Mouse (Mus musculus) stomach, embryonic 14.5 days (tissue): ENCODE measurements at regions not wholly inside any gene's neighbourhood (a gene's known extent, or its start where the extent isn't known, plus 50 kb on each side); places are given as distances from the start of the nearest gene placed in this dataset.

ENCODE experiments used
- ATAC-seq: fragments of 200-750 bp; cut with Nextera tagmentation; 2 replicates; pipeline ENCODE4 v1.8.0; 2017; ENCODE audit warnings: low read depth, moderate TSS enrichment; ENCODE audit not compliant: insufficient number of reproducible peaks, insufficient read depth, low FRiP score
- H3K27ac ChIP-seq: fragments of 300-500 bp; sonication (generic); 2 replicates; pipeline ENCODE4 v1.5.1; 2014; ENCODE audit warnings: mild to moderate bottlenecking, low read length, moderate library complexity, mixed read lengths
- H3K27me3 ChIP-seq: fragments of 300-500 bp; sonication (generic); 2 replicates; pipeline ENCODE4 v1.6.1; 2014; ENCODE audit warnings: low read length, control low read depth, mixed read lengths; ENCODE audit not compliant: control insufficient read depth, insufficient read depth
- H3K36me3 ChIP-seq: fragments of 300-500 bp; sonication (generic); 2 replicates; pipeline ENCODE4 v1.6.1; 2014; ENCODE audit warnings: mild to moderate bottlenecking, control low read depth, low read length, moderate library complexity, mixed read lengths; ENCODE audit not compliant: control insufficient read depth, insufficient read depth
- H3K4me1 ChIP-seq: fragments of 300-500 bp; sonication (generic); 2 replicates; pipeline ENCODE4 v1.6.1; 2014; ENCODE audit warnings: low read length, control low read depth, mixed read lengths; ENCODE audit not compliant: control insufficient read depth, insufficient read depth
- H3K4me2 ChIP-seq: fragments of 300-500 bp; sonication (generic); replicated peaks from 2 replicates; pipeline ENCODE4 v1.6.1; 2014; ENCODE audit warnings: low read depth, low read length, control low read depth
- H3K4me3 ChIP-seq: fragments of 300-500 bp; sonication (generic); 2 replicates; pipeline ENCODE4 v1.5.1; 2014; ENCODE audit warnings: low read depth, low read length, control low read depth
- H3K9ac ChIP-seq: fragments of 300-500 bp; sonication (generic); replicated peaks from 2 replicates; pipeline ENCODE4 v1.6.1; 2014; ENCODE audit warnings: low read depth, mild to moderate bottlenecking, control low read depth, low read length, moderate library complexity, mixed read lengths
- H3K9me3 ChIP-seq: fragments of 300-500 bp; sonication (generic); 2 replicates; pipeline ENCODE4 v1.6.1; 2016; ENCODE audit warnings: low read depth, low read length, control low read depth; ENCODE audit not compliant: control insufficient read depth
- WGBS: fragments of 180-500 bp; shearing (Covaris S2); extraction: QIAGEN DNeasy Blood & Tissue Kit; methylation state at CpG from one replicate; pipeline ENCODE4 v1.1.7; 2014; 5-methylcytosine and 5-hydroxymethylcytosine counted together

DNA sequence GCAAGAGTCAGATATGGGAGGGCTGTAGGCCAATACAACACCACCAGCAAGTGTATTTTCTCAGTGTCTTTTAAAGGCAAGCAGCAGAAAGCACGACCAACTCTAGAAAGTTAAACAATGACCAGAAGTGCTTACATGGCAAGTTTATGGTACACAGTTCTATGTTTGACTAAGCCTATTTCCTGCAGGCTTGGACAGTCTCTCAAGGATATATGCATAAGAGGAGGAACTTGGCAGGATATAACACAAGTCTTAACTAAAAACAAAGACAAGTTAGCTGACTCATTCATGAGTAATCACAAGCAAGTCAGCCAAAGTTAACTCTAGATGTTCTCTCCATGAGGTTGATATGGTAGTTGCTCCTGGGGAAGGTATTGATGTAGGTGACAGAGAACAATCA lies 201.3 kb downstream of the Mbip start:
- ATAC-seq, result no peak
- Histone ChIP-seq H3K9me3 (no peaks in the 10 kb centered on the region), H3K36me3 (no peaks in the 10 kb centered on the region), H3K4me2 (no peak overlapping the region), H3K27ac (no peak overlapping the region), H3K27me3 (no peaks in the 10 kb centered on the region), H3K4me1 (no peaks in the 10 kb centered on the region), H3K4me3 (no peak overlapping the region), H3K9ac (no peak overlapping the region)
- WGBS, result 32% methylated on average over 1 of the region's 1 CpGs

GRCm38 (mm10) chr12:56143789-56144188 lies 201.9 kb downstream of the Mbip start:
- WGBS, result 87% methylated on average over 2 of the region's 2 CpGs
- Histone ChIP-seq H3K36me3 (no peaks in the 10 kb centered on the region), H3K4me3 (no peak overlapping the region), H3K4me1 (no peaks in the 10 kb centered on the region), H3K9me3 (no peaks in the 10 kb centered on the region), H3K4me2 (no peak overlapping the region), H3K27ac (no peak overlapping the region), H3K27me3 (no peaks in the 10 kb centered on the region), H3K9ac (no peak overlapping the region)
- ATAC-seq, result no peak

- Histone ChIP-seq H3K36me3 (no peaks in the 10 kb centered on the region), H3K4me3 (no peak overlapping the region), H3K9ac (no peak overlapping the region), H3K9me3 (no peaks in the 10 kb centered on the region), H3K27me3 (no peaks in the 10 kb centered on the region), H3K4me2 (no peak overlapping the region), H3K27ac (no peak overlapping the region), H3K4me1 (no peaks in the 10 kb centered on the region)
- ATAC-seq, result no peak
- 89% methylated on average over 4 of the region's 4 CpGs for WGBS
Measured at GRCm38 (mm10) chr12:56114446-56114845, 231.2 kb downstream of the Mbip start.

DNA sequence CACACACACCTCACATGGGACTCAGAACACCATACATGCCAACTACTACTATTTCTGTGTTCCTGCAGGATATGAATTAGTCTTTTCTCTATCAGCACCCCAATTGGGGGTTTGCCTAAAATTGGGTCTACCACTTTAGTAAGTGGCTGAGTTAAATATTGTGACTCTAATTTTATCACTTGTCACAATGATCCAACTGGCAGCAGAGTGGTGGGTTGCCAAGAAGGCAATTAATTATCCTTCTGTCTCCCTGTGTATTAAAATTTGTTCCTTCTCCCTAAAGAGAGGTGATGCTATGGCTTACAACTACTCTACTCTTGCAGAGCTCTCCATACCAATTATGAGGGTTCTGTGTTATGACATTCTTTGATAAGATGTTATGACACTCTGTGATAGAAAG lies 245.3 kb downstream of the Brms1l start:
- Histone ChIP-seq H3K36me3 (no peaks in the 10 kb centered on the region), H3K9ac (no peak overlapping the region), H3K27ac (no peak overlapping the region), H3K4me2 (no peak overlapping the region), H3K27me3 (no peaks in the 10 kb centered on the region), H3K9me3 (no peaks in the 10 kb centered on the region), H3K4me3 (no peak overlapping the region), H3K4me1 (no peaks in the 10 kb centered on the region)
- ATAC-seq, result no peak

- 79% methylated on average over 7 of the region's 7 CpGs for WGBS
- Histone ChIP-seq H3K4me3 (no peak overlapping the region), H3K9me3 (no peaks in the 10 kb centered on the region), H3K36me3 (no peaks in the 10 kb centered on the region), H3K4me1 (no peaks in the 10 kb centered on the region), H3K27ac (no peak overlapping the region), H3K4me2 (no peak overlapping the region), H3K27me3 (no peaks in the 10 kb centered on the region), H3K9ac (no peak overlapping the region)
- no peak for ATAC-seq
Measured at GRCm38 (mm10) chr12:56064183-56064582, 228.1 kb downstream of the Brms1l start.

DNA sequence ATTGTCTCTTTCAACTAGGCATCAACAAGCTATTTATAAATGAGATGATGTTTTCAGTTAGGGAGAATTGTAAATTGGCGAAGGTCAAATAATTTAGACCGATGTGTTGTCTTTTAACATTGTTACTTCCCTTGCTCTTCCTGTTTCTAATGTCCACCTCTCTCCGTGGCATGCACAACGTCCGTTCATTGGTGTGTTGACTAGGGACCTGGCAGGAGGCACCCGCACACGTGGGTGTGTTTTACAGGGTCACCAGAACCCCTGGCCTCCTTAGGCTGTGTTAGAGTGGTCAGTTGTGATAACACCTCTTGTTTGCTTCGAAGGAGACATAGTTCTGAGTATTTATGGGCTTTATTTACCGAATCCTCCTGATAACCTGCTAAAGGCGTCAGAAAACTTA lies 222.8 kb downstream of the Brms1l start:
- no peaks in the 10 kb centered on the region for H3K9me3 ChIP-seq
- no peaks in the 10 kb centered on the region for H3K4me1 ChIP-seq
- no peak overlapping the region for H3K4me3 ChIP-seq
- H3K9ac ChIP-seq, result no peak overlapping the region
- 74% methylated on average over 10 of the region's 10 CpGs for WGBS
- no peaks in the 10 kb centered on the region for H3K27me3 ChIP-seq
- no peak overlapping the region for H3K4me2 ChIP-seq
- no peaks in the 10 kb centered on the region for H3K36me3 ChIP-seq
- ATAC-seq, result no peak
- no peak overlapping the region for H3K27ac ChIP-seq

DNA sequence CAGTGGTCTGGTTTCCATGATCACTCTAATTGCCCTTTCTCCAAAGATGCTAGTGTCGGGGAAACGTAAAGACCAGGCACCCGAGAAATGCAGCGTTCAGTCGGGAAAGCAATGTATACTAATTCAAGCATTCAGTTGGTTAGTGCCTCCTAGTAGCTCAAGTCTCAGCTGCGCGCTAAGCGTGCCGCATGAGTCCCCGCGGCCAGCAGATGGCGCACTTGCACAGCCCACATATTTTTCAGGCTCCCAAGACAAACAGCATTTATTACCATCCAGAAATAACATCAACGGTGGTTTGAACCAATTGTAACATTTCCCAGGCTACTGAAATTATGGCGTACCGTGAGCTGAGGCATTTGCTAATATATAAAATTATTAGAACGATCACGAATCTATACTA lies 222.3 kb downstream of the Brms1l start:
- ATAC-seq, result no peak

DNA sequence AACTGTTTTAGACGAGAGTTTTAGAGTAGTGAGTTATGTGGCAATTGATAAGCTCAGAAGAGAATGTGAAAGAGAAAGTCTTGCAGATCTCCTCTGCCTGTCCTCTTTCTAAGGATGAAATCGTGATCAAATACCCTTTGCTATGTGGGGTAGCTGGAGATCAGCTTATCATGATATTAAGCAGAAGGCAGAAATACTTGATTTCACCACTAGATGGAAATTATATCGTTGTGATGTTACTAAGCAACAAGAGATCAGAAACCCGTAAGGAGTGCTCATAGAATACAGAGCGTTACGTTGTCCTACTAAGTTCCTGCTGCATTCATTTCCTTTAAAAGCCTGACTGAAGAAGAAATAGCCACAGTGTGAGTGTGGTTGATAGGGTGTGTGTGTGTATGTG lies 219.3 kb downstream of the Brms1l start:
- H3K4me1 ChIP-seq, result no peaks in the 10 kb centered on the region
- no peaks in the 10 kb centered on the region for H3K36me3 ChIP-seq
- H3K4me2 ChIP-seq, result no peak overlapping the region
- no peaks in the 10 kb centered on the region for H3K9me3 ChIP-seq
- 73% methylated on average over 6 of the region's 6 CpGs for WGBS
- no peak overlapping the region for H3K9ac ChIP-seq
- H3K27me3 ChIP-seq, result no peaks in the 10 kb centered on the region
- ATAC-seq, result no peak
- no peak overlapping the region for H3K27ac ChIP-seq
- H3K4me3 ChIP-seq, result no peak overlapping the region

More for the DNA sequence above, 222.3 kb downstream of the Brms1l start:
- Histone ChIP-seq H3K9ac (no peak overlapping the region), H3K27ac (no peak overlapping the region), H3K4me3 (no peak overlapping the region), H3K4me2 (no peak overlapping the region), H3K27me3 (no peaks in the 10 kb centered on the region), H3K4me1 (no peaks in the 10 kb centered on the region), H3K36me3 (no peaks in the 10 kb centered on the region), H3K9me3 (no peaks in the 10 kb centered on the region)
- 14% methylated on average over 17 of the region's 17 CpGs for WGBS

- 68% methylated on average over 3 of the region's 3 CpGs for WGBS
- Histone ChIP-seq H3K9me3 (no peaks in the 10 kb centered on the region), H3K27me3 (no peaks in the 10 kb centered on the region), H3K27ac (no peak overlapping the region), H3K4me3 (no peak overlapping the region), H3K4me2 (no peak overlapping the region), H3K9ac (no peak overlapping the region), H3K4me1 (no peaks in the 10 kb centered on the region), H3K36me3 (no peaks in the 10 kb centered on the region)
- ATAC-seq, result no peak
Measured at GRCm38 (mm10) chr12:56046050-56046449, 209.9 kb downstream of the Brms1l start.
